Mouse (Mus musculus) testis, adult 2 months (tissue): Measurements from ENCODE around the gene Calm1.

Experiments
- CTCF ChIP-seq: fragments of 200-500 bp; IDR thresholded peaks from 2 replicates; pipeline ENCODE4 v1.5.1; 2012; ENCODE audit warnings: low read depth, mild to moderate bottlenecking, inconsistent platforms, low read length, moderate library complexity; ENCODE audit not compliant: control insufficient read depth, insufficient read depth, insufficient replicate concordance
- POLR2A ChIP-seq: fragments of 200-500 bp; IDR thresholded peaks from 2 replicates; pipeline ENCODE4 v1.6.1; 2012; ENCODE audit warnings: low read depth, mild to moderate bottlenecking, inconsistent platforms, low read length, moderate library complexity; ENCODE audit not compliant: control insufficient read depth

DNA sequence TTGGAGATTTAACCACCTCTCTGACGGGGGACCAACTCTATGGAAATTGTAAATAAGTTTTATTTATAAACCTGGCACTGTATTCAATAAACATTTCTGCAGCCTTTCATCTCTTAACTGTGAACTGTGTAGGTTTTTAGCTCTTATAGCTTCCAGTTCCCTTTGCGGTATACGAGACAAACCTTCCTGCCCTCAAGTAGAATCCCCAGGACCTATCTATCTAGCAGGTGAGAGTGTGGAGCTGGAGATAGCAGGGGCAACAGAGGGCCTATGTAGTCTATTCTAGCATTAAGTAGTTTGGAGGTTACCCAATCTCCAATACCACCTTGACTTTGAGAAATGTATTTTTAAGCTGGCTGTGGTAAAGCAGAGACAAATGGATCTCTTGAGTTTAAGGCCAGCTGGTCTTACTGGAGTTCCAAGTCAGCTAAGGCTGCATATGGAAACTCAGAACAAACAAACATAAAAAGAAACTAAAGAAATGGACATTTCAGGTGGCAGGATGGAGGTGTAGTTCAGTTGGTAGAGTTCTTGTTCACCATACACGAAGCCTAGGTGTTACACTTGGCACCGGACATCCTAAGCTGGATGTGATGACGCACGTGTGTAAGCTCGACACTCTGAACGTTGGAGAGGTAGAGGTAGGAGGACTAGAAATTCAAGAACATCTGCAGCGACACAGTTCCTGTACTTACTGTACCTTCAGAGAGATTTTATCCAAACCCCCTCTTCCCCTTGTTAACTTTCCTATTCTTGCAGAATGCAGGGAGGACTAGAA, 10.7 kb downstream of the Calm1 start:
- TF ChIP-seq CTCF (no peak), POLR2A (no peak)
